Mouse (Mus musculus) brown adipose tissue, adult 24 weeks (tissue): ENCODE data around the gene Krt42. TPM values are rescaled to one million over a fixed set of nuclear protein-coding genes. Genes with fewer than 3 reads are reported as not detected.

Source experiments
- H3K27ac ChIP-seq: fragments of 200-500 bp; replicated peaks from 2 replicates; pipeline ENCODE4 v1.5.1; 2012; ENCODE audit warnings: low read depth, mild to moderate bottlenecking, low read length
- H3K4me1 ChIP-seq: fragments of 200-500 bp; 2 replicates; pipeline ENCODE4 v1.6.1; 2012; ENCODE audit warnings: low read length, mixed read lengths; ENCODE audit not compliant: control insufficient read depth, insufficient read depth, insufficient read length
- H3K4me3 ChIP-seq: fragments of 200-500 bp; 2 replicates; pipeline ENCODE4 v1.5.1; 2012; ENCODE audit warnings: low read depth, mild to moderate bottlenecking, low read length, moderate library complexity; ENCODE audit not compliant: insufficient read depth
- polyA plus RNA-seq: library from polyadenylated mRNA; stranded (reverse); fragments of >200 nt; gene quantifications from 2 replicates; pipeline ENCODE4 v1.2.4, GENCODE M21; 2012; ENCODE audit not compliant: missing spikeins, insufficient read depth, insufficient read length

Krt42 gene
- polyA plus RNA-seq, 1 experiment: not detected

- H3K27ac ChIP-seq: no peak overlapping the region
- no peak overlapping the region for H3K4me3 ChIP-seq
- H3K4me1 ChIP-seq: no peaks in the 10 kb centered on the region
Observed at GRCm38 (mm10) chr11:100290235-100290634, 20.6 kb upstream of the Krt42 start.

- Histone ChIP-seq H3K4me3 (no peak overlapping the region), H3K4me1 (no peaks in the 10 kb centered on the region), H3K27ac (no peak overlapping the region)
Observed at GRCm38 (mm10) chr11:100288942-100289341, 19.3 kb upstream of the Krt42 start.

GRCm38 (mm10) chr11:100287024-100287423, 17.4 kb upstream of the Krt42 start:
- Histone ChIP-seq H3K4me1 (no peaks in the 10 kb centered on the region), H3K27ac (no peak overlapping the region), H3K4me3 (no peak overlapping the region)

DNA sequence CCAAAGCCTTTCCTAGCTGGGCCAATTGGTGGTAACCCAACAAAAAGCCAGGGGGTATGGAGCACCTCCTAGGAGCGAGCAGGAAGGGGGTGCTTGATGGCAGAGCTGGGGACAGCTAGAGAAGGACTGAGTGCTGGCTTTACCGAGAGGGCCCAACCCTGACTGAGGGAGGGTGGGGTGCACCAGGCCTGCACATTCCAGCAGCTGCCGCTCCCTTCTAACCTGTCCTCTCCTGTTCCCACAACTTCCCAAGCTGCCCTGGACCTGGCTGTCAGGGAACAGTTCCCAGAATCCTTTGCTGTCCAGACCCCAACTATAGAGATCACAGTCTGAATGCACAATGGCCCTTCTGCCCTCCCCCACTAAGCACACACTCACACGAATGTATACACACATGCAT, 15.3 kb upstream of the Krt42 start:
- no peak overlapping the region for H3K27ac ChIP-seq
- no peaks in the 10 kb centered on the region for H3K4me1 ChIP-seq
- no peak overlapping the region for H3K4me3 ChIP-seq

GRCm38 (mm10) chr11:100282549-100282948, 12.9 kb upstream of the Krt42 start:
- no peak overlapping the region for H3K27ac ChIP-seq
- H3K4me1 ChIP-seq: no peaks in the 10 kb centered on the region
- no peak overlapping the region for H3K4me3 ChIP-seq

DNA sequence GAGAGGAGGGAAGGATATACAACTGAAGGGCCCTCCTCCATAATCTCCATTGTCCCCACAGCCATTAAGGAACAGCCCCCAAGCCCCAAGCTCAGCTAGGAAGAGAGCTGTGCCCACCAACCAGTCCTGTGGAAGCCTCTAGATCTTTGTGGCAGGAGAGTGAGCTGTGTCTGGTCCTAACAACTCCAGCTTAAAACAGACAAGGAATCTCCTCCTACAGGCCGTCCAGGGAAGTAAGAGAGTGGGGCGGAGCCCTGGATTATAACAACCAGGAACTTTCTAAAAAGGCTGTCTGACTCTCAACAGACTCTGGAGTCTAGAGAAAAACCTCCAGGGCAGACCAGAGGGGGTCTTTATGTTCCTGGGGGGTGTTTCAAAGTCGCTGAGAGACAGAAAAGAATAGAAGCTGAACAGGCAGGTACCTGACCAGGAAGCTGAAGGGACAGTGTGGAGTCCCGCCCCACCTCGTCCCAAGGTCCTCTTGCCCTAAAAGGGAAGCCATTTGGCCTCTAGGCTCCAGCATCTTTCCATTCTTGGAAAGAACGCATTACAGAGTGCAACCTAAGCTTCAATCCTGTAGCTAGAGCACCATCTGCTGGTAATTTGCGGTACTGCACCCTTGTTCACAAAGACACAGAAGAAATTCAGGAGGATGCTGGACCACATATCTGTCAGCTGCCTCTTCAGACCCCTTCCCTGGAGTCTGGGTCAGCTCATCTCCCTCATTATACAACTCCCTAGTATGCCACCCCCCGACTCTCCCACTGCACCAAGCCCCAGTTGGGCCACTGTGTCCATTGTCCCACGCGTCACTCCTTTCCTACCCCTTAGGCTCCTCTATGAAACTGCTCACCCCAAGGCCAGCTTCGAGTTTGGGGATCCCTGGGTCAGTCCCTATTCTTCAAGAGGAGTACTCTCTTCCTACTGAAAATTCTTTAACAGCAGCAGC, 12.2 kb upstream of the Krt42 start:
- no peaks in the 10 kb centered on the region for H3K4me1 ChIP-seq
- no peak overlapping the region for H3K27ac ChIP-seq
- no peak overlapping the region for H3K4me3 ChIP-seq

DNA sequence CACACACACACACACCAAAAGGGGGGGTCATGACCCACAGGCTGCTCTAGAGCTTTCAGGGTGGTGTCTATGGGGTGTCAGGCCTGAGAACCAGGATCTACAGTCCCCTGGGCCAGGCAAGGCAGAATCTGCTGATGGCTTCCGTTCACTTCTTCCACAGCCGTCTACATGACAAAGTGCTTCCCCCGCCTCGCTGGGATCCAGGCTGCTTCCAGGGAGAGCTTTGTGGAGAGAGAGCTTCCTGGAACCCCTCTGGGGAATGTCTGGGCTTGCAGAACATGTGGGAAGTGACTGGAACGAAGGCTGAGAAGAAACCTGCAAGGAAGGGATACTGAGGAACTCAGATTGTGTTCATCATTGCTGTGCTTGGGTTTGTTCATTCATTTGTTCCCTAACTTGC, 9.1 kb upstream of the Krt42 start:
- Histone ChIP-seq H3K4me3 (no peak overlapping the region), H3K4me1 (no peaks in the 10 kb centered on the region), H3K27ac (no peak overlapping the region)

DNA sequence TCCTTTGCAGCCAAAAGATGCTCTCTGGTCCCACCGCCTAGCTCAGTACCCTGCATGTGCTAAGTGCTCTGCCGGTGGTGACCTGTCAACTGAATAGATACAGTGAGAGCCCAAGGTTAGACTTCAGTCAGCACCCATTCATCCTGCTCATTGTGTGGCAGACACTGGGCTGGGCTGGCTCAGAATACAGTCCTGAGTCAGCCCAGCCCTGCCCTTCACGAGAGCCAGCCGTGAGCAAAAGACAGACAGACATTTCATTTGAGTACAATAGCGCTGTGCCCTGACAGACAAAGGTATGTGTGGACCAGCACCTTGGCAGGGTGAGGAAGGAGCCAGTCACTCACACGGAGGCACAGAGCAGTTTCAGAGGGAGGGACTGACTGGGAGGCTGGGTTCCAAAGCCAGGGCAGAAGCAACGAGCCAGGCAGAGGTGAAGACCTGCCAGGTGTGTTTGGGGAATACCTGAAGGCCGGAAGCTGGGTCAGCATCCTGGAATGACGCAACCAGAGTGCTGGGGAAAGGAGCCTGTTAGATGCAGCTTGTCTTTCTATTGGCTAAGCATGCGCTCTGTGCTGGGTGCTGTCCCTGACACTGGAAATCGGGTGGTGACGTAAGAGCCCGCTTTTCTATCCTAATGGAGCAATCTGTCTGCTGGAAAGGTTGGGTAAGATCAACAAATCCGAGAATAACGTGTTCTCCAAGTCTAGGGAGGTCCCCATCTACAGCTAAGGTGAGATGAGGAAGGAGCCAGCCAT, 8.2 kb upstream of the Krt42 start:
- Histone ChIP-seq H3K27ac (no peak overlapping the region), H3K4me1 (no peaks in the 10 kb centered on the region), H3K4me3 (no peak overlapping the region)

- no peak overlapping the region for H3K4me3 ChIP-seq
- no peak overlapping the region for H3K27ac ChIP-seq
- H3K4me1 ChIP-seq: no peaks in the 10 kb centered on the region
Observed at GRCm38 (mm10) chr11:100275466-100275865, 5.8 kb upstream of the Krt42 start.

GRCm38 (mm10) chr11:100274719-100275118, 5.0 kb upstream of the Krt42 start:
- Histone ChIP-seq H3K4me3 (no peak overlapping the region), H3K4me1 (no peaks in the 10 kb centered on the region), H3K27ac (no peak overlapping the region)

GRCm38 (mm10) chr11:100271878-100272277, 2.2 kb upstream of the Krt42 start:
- Histone ChIP-seq H3K27ac (no peak overlapping the region), H3K4me3 (no peak overlapping the region), H3K4me1 (no peaks in the 10 kb centered on the region)

- no peaks in the 10 kb centered on the region for H3K4me1 ChIP-seq
- no peak overlapping the region for H3K4me3 ChIP-seq
- H3K27ac ChIP-seq: no peak overlapping the region
Observed at GRCm38 (mm10) chr11:100262058-100262980, 7.4 kb downstream of the Krt42 start.

GRCm38 (mm10) chr11:100261235-100261605, 8.5 kb downstream of the Krt42 start:
- Histone ChIP-seq H3K4me1 (no peaks in the 10 kb centered on the region), H3K27ac (no peak overlapping the region), H3K4me3 (no peak overlapping the region)

DNA sequence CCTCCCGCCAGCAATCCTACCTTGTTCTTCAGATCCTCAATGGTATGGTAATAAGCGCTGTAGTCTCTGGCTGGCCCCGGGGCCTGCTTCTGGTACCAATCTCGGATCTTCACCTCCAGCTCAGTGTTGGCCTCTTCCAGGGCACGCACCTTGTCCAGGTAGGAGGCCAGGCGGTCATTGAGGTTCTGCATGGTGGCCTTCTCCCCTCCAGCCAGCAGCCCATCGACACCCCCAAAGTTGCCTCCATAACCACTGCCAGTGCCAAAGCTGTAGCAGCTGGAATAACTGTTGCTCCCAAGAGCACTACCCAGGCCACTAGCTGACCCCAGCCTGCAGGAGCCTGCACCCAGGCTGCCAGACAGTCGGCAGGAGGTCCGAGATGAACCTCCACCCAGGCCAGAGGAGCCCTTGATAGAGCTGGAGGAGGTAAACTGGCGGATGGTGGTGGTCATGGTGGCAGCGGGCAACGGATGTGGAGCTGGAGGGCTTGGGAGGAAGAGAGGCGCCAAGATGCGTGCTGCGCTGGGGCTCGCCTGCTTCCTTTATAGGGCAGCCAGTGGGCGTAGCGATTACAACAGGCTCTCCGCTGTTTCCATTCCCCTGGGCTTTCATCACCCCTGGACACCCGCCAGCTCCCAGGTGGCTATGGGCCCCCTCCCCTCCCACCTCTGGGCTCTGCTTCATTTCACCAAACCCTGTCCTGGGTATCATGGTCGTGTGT, 9.0 kb downstream of the Krt42 start, which contains the start of gene Krt17:
Gene Krt17, minus strand, starts transcription at position 516 of the 721 bp plus-strand sequence.
- Histone ChIP-seq H3K27ac (no peak within 1 kb of the TSS), H3K4me1 (no peaks in the 10 kb centered on the region), H3K4me3 (no peak within 1 kb of the TSS)
